Mouse (Mus musculus) macrophage (primary cell): ENCODE data around the gene Mslnl. TPM values are rescaled to one million over a fixed set of nuclear protein-coding genes. Genes with fewer than 3 reads are reported as not detected.

Experiments used
- H3K27ac ChIP-seq: fragments of 350-480 bp; formaldehyde crosslinking; 2 replicates; pipeline ENCODE4 v1.9.0; 2021
- H3K36me3 ChIP-seq: fragments of 350-480 bp; formaldehyde crosslinking; 2 replicates; pipeline ENCODE4 v1.9.0; 2021; ENCODE audit errors: inconsistent target
- H3K4me3 ChIP-seq: fragments of 350-480 bp; formaldehyde crosslinking; 2 replicates; pipeline ENCODE4 v1.9.0; 2021; ENCODE audit errors: inconsistent target
- H3K79me2 ChIP-seq: fragments of 350-480 bp; formaldehyde crosslinking; 2 replicates; pipeline ENCODE4 v1.9.0; 2021; ENCODE audit errors: inconsistent target
- WGBS: methylation state at CpG from one replicate; pipeline ENCODE4 v1.1.7; 2026; ENCODE audit warnings: inconsistent platforms; ENCODE audit not compliant: missing documents; 5-methylcytosine and 5-hydroxymethylcytosine counted together
- polyA plus RNA-seq: library from polyadenylated mRNA; stranded (reverse); fragments of 250-400 nt; gene quantifications from 3 replicates; pipeline ENCODE4 v1.2.4, GENCODE M21; 2018; ENCODE audit warnings: inconsistent platforms
- total RNA-seq, 78 experiments: library from RNA; depleted of rRNA; stranded (reverse); fragments of 250-400 nt; gene quantifications; 1 replicate in 9 of 78; 2 replicates in 24 of 78; 3 replicates in 43 of 78; 4 replicates in 2 of 78; pipeline ENCODE4 v1.2.4; 2018; ENCODE audit warnings: inconsistent platforms in 56 of 78

Mslnl gene
- not detected for total RNA-seq (2018; cell fraction: chromatin; rRNA removed)
- total RNA-seq (2018; cell fraction: cytosol; rRNA removed) = not detected
- total RNA-seq (2018; cell fraction: nucleus; rRNA removed) = under 1 TPM in 1 of 26 experiments, not detected in 25; 0.34 TPM
- polyA plus RNA-seq = not detected in 3 replicates

DNA sequence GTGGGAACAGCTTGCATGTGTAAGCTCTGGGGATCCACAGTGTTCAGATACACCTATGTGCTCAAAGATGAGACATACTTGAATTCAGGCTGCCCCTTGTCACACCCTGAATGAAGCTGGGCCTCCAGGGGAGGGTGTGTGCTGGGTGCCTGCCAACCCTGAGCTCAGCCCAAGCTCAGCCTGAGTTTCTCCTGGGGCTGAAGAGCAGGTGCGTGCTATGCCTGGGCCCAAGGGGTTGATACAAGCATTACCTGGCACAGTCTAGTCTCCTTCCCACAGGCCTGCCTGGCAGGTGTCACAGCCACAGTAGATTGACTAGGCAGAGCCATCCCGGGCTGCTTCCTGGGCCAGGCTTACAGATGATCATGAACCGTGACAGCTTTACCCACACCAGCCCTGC lies at the start of gene Mslnl:
Gene Mslnl, plus strand, starts transcription at position 298 of the 400 bp plus-strand sequence.
- 78% methylated on average over 3 of the region's 3 CpGs for WGBS
- Histone ChIP-seq H3K27ac (no peak within 1 kb of the TSS), H3K79me2 (no peaks in the 10 kb centered on the region), H3K4me3 (no peak within 1 kb of the TSS), H3K36me3 (no peaks in the 10 kb centered on the region)

DNA sequence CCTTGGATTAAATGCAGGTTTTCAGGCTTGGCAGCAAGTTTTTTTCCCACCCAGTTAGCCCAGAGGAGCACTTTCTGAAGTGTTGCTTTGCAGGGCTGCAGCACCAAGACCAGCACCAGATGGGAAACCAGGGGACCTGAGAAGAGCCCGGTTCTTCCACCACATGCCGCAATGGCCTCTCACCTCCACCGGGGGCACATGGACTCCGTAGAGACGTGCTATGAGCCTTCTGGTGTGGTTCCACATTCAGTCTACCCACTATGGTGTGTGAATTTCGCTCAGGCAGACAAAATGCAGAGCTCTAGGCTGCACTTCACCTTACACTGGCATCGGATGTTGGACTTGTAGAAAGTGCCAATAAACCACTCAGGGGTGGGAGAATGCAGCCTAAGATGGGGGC lies 49.5 kb upstream of the Mslnl start:
- no peak overlapping the region for H3K4me3 ChIP-seq
- H3K79me2 ChIP-seq = no peaks in the 10 kb centered on the region
- H3K27ac ChIP-seq = no peak overlapping the region
- H3K36me3 ChIP-seq = no peaks in the 10 kb centered on the region
- 36% methylated on average over 7 of the region's 7 CpGs for WGBS

DNA sequence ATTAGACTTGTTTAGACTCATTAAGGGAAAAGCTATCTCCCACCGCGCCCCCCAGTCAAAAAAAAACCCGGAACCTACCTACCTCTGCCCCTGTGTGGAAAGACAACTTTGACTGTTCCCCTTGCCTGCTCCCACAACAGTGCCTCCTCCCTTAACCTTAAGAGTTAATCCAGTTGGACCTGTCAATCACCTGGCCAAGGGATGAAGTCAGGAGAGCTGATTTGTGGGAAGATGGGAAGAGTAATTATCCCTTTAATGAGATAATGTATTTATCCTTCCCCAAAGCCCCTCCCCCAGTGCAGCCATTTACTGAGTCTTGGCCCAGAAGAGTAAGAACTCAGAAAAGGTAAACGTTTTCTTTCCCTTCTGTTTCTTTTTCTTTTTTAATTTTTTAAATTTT lies 46.9 kb upstream of the Mslnl start:
- no peaks in the 10 kb centered on the region for H3K79me2 ChIP-seq
- no peaks in the 10 kb centered on the region for H3K36me3 ChIP-seq
- H3K27ac ChIP-seq = no peak overlapping the region
- WGBS = 90% methylated on average over 4 of the region's 4 CpGs
- H3K4me3 ChIP-seq = no peak overlapping the region

DNA sequence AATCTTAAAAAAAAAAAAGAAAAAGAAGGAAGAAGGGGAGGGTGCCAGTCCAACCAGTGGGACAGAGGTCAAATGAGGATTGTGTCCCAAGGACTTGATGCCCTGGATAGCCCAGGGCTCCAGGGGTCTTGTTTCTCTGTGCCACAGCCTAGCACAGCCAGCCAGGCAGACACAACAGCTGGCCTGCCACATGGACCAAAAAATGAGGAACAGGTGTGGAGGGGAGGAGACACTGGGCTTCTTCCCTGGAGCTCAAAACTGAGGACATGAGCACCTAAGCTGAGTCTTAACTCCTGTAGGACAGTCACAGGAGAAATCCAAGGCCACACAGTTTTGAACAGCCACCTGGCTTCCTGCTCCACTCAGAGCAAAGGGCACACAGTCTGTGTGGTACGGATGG lies 39.6 kb upstream of the Mslnl start:
- WGBS = 25% methylated on average over 1 of the region's 1 CpGs
- H3K27ac ChIP-seq = no peak overlapping the region
- no peak overlapping the region for H3K4me3 ChIP-seq
- H3K79me2 ChIP-seq = no peaks in the 10 kb centered on the region
- no peaks in the 10 kb centered on the region for H3K36me3 ChIP-seq

DNA sequence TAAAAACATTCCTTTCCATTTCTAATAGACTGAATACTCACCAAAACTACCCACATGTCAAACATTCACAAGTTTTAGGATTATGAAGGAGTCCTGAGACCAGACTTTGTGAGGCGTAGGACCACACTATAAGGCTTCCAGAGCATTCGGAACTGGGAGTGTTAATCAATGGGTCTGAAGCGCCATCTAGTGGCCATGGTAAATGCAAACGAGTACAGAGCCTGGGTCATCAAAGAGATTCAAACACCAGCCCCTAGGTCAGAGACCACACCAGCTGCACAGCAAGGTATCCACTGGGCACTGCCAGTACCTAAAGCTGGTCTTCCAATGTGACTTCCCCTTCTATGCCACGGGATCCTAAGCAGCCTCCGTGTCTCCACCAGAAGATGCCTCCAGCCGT lies 37.4 kb upstream of the Mslnl start:
- 14% methylated on average over 7 of the region's 7 CpGs for WGBS

DNA sequence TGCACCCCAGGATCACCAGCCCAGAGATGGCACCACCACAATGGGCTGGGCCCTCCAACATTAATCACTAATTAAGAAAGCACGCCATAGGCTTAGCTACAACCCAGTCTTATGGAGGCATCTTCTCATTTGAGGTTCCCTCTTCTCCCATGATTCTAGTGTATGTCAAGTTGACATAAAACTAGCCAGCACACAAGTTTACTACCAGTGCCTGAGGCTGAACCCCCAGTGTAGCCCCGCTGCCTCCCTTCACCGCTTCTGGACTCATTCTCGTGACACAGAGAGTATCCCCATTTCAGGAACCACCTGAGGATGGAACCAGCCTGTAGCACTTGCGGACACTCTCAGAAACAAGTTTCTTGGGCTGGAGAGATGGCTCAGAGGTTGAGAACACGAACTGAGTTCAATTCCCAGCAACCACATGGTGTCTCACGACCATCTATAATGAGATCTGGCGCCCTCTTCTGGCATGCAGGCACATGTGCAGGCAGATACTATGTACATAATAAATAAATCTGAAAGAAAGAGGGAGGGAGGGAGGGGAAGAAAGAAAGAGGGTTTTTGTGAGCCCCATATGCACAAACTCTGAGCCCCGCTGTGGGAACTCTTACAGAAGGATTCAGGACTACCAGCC lies 34.9 kb upstream of the Mslnl start:
- Histone ChIP-seq H3K79me2 (no peaks in the 10 kb centered on the region), H3K4me3 (no peak overlapping the region), H3K36me3 (no peaks in the 10 kb centered on the region), H3K27ac (no peak overlapping the region)
- WGBS = 58% methylated on average over 9 of the region's 9 CpGs

More for the DNA sequence above, 37.4 kb upstream of the Mslnl start:
- no peak overlapping the region for H3K4me3 ChIP-seq
- H3K27ac ChIP-seq = no peak overlapping the region
- no peaks in the 10 kb centered on the region for H3K36me3 ChIP-seq
- H3K79me2 ChIP-seq = no peaks in the 10 kb centered on the region

DNA sequence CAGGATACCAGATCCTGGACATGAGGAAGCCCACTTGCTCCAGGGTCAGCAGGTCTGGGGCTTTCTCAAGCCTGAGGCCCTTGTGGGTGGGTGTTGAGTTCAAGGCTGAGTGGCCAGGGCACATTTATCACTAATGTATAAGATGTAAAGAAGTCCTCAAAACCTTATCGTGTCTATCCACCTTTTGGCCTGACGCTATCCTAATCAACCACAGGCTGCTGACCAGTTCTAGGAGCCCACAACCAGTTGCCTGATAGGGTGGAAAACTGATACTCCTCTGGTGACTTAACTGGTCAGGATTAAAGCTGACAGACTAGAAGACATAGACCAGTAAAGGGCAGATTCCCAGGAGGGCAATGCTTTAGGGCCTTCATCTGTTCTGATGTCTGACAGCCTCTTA lies 25.8 kb upstream of the Mslnl start:
- WGBS = 92% methylated on average over 2 of the region's 2 CpGs
- Histone ChIP-seq H3K36me3 (no peaks in the 10 kb centered on the region), H3K79me2 (no peaks in the 10 kb centered on the region), H3K27ac (no peak overlapping the region), H3K4me3 (no peak overlapping the region)

DNA sequence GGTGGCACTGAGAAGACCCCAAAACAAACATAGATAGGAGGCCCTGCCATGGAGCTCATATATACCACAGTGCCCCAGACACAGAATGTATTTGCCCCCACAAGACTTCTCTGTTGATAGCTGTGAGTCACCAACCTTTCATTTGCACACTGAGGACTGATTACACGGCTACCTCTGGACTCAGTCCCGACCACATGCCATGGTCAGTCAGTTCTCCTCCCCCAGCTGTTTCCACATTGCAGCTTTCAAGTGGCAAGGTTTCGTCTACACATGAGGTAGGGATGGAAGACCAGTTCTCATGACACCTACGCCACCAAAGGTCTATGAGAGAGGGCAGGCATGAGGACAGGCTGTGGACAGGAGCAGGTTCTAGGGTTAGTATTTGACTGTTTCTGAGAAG lies 24.7 kb upstream of the Mslnl start:
- 78% methylated on average over 4 of the region's 4 CpGs for WGBS
- no peak overlapping the region for H3K4me3 ChIP-seq
- H3K27ac ChIP-seq = no peak overlapping the region
- no peaks in the 10 kb centered on the region for H3K79me2 ChIP-seq
- H3K36me3 ChIP-seq = no peaks in the 10 kb centered on the region

DNA sequence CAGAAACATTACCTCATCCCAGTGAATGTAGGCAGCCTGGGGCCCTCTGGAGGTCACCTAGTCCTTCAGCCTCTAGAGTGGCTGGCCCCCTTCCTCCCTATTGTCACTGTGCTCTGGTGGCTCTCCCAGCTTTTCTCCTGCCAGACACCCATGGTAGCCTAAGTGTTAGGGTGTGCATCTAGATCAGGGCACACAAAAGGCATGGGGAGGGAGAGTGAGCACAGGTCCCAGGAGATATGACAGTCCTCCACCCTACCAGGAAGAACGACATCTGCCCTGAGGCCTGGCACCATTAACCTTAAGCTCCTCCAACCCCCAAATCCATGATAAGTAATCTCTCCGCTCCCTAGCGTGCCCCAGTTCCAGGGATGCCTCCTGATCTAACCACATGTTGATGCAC lies 20.2 kb upstream of the Mslnl start:
- Histone ChIP-seq H3K36me3 (no peaks in the 10 kb centered on the region), H3K27ac (no peak overlapping the region), H3K4me3 (no peak overlapping the region), H3K79me2 (no peaks in the 10 kb centered on the region)
- 66% methylated on average over 3 of the region's 3 CpGs for WGBS

DNA sequence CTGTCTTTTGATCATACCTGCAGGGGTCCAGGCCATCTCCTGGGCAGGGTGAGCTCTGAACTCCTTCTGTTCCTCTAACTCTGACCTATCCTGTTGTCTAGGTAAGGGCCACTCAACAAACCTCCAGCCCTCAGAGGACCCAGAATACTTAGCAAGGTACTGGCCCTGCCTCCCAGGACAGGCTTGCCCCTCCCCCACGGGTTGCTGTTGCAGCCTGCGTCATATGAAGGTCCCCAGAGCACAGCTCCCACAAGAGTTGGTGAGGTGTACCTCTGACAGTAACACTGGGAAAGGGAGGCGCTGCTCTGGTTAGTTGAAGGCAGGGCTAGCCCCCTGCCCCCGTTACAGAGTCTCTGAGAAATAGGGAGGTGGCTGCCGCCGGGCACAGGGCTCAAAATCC lies 19.7 kb upstream of the Mslnl start:
- H3K4me3 ChIP-seq = no peak overlapping the region
- no peaks in the 10 kb centered on the region for H3K79me2 ChIP-seq
- WGBS = 12% methylated on average over 6 of the region's 6 CpGs
- H3K27ac ChIP-seq = no peak overlapping the region
- no peaks in the 10 kb centered on the region for H3K36me3 ChIP-seq

DNA sequence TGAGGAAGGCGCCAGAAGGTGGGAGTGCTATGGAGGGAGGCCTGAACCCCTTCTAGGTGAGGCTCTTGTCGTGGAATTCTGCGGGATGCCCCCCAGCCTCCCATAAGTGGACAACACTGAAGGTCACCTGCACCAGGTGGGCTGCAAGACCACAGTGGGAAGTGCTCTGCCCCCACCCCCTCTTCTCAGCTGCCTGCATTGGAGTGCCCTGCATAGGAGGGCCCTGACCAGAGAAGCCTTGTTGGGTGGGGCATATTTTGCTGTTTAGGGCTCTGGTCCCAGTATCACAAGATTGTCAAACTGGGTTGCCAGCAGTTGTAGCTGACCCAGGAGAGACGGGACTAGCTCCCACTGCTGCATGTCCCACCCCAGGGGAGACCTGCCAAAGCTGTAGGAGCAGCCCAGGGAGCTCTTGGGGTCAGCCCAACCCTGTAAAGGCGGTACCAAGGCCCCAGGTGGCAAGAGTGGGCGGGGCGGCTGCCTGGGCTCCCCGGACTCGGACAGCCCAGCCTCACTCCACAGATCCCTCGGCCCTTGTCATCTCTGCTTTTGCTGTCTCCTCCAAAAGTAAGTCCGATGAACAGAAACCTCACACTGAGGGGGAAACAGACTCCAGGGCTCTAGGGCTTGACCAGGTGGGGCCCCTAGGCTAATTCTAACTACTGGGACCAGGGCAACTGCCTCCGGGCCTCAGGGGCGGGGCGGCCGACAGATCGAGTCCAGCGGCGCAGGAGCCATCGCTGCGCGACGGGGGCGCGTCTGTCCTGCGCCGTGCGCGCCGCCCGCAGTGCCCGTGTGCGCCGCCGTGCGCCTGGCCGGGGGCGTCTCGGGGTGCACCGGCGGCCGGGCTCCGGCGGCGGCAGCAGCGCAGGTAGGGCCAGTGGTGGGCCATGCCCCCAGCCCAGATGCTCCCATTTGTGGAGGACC lies 18.9 kb upstream of the Mslnl start, which contains the start of gene Gng13:
Gene Gng13, plus strand, starts transcription at position 461 of the 927 bp plus-strand sequence.
- Histone ChIP-seq H3K4me3 (no peak within 1 kb of the TSS), H3K27ac (no peak within 1 kb of the TSS), H3K36me3 (no peaks in the 10 kb centered on the region), H3K79me2 (no peaks in the 10 kb centered on the region)
- WGBS = 3% methylated on average over 45 of the region's 45 CpGs

DNA sequence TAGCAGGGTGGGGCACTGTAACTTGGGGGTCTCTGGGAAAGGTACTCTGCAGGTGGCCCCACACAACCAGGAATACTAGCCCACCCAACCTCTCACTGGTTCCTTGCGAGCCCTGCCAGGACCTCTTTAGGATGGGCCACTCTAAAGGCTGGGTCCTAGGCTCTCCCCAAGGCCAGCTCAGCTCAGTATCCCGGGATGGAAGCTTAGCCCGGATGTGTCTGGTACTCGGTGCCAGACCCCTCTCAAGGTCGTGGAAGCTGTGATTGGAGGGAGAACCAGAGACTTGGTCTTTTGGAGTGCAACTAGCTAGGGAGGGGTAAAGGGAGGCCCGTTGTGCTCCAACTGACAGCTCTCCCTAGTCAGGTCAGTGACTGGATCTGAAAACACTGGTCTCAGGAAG lies 18.2 kb upstream of the Mslnl start:
- Histone ChIP-seq H3K4me3 (no peak overlapping the region), H3K36me3 (no peaks in the 10 kb centered on the region), H3K79me2 (no peaks in the 10 kb centered on the region), H3K27ac (no peak overlapping the region)
- WGBS = 17% methylated on average over 6 of the region's 6 CpGs

DNA sequence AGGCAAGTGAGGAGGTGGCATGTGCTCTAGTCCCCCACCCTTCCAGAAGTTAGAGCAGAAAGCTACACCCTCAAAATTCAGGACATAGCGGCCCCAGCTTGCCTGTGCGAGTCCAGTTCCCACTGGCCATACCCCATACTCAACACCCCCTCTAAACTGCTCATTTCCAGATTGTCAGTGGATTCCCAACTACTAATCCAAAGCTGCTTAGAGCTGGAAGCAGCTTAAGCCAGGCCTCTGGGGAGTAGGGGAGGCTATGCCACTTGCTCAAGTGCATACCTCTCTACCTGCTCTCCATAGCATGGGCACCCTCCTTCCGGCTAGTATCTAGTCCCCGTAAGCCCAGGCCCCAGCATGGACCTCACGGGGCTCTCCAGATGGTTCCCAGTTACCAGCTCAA lies 14.4 kb upstream of the Mslnl start:
- H3K79me2 ChIP-seq = no peaks in the 10 kb centered on the region
- H3K27ac ChIP-seq = no peak overlapping the region
- H3K36me3 ChIP-seq = no peaks in the 10 kb centered on the region
- no peak overlapping the region for H3K4me3 ChIP-seq
- WGBS = 98% methylated on average over 5 of the region's 5 CpGs

DNA sequence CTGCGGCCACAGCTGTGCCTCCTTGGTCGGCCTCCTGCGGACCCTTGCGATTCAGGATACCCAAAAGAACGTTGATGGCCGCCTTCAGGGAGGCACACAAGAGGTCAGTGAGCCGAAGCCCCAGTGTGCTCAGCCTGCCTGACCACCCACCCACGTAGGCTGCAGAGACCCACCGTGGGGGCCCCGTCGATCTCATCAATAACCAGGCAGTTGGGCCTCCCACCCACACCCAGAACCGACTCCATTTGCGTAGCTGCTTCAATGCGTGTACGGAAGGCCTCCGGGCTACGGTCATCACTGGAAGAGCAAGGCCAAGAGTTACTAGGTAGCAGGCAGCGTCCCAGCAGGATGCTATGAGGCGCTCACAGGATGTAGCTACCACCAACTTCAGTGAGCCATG lies 12.4 kb upstream of the Mslnl start:
- H3K27ac ChIP-seq = no peak overlapping the region
- H3K36me3 ChIP-seq = no peaks in the 10 kb centered on the region
- peaks cover 7% of the 10 kb centered on the region; the same call in 1 of the 2 replicates for H3K79me2 ChIP-seq
- WGBS = 91% methylated on average over 19 of the region's 19 CpGs
- H3K4me3 ChIP-seq = no peak overlapping the region

DNA sequence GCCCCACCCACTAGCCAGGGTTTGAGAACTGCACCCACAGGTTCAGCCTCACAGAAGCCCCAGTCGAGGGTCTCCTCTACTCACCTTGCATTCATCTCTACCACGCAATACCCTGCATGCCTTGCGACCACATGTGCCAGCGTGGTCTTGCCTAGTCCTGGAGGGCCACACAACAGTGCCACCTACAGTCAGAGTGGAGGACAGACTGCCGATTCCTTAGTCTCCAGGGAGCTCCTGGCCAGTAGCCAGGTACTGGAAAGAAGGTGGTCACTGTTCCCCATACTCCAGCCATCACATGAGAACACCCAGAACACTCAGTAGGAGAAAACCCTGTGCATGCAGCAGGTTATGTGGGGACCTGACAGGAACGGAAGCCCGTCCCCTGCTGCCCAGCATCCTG lies 11.9 kb upstream of the Mslnl start:
- 89% methylated on average over 7 of the region's 7 CpGs for WGBS
- H3K27ac ChIP-seq = no peak overlapping the region
- no peak overlapping the region for H3K4me3 ChIP-seq
- H3K79me2 ChIP-seq = peaks cover 9% of the 10 kb centered on the region; the same call in 1 of the 2 replicates
- H3K36me3 ChIP-seq = no peaks in the 10 kb centered on the region
